Mouse (Mus musculus) liver, adult 2 months (tissue): ENCODE results near the gene Cd164l2.

Source experiments
- CTCF ChIP-seq: fragments of 200-500 bp; IDR thresholded peaks from 2 replicates; pipeline ENCODE4 v1.5.1; 2011; ENCODE audit warnings: low read depth, low read length, control low read depth
- POLR2A ChIP-seq: fragments of 200-500 bp; IDR thresholded peaks from 2 replicates; pipeline ENCODE4 v1.6.1; 2011; ENCODE audit warnings: low read length, control low read depth; ENCODE audit not compliant: insufficient read depth; ENCODE audit errors: extremely low read depth

DNA sequence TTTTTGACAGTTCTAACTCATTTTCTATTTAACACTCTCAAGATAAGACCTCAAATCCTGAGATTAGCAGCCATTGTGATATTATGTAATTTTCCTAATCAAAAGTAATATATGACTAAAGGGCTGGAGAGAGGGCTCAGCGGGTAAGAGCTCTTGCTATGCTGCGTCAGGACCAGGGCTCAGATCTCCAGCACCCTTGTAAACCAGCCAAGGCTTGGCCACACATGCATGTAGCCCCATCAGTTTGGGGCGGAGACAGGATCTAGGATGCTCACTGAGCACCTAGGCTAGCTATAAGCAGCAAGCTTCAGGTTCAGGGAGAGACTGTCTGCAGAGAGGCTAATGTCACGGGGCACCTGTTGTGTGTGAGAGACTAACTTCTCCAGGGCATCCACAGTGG lies 39.5 kb upstream of the Cd164l2 start:
- no peak for TF ChIP-seq POLR2A
- TF ChIP-seq CTCF, result no peak
